Mouse (Mus musculus) embryonic facial prominence, embryonic 13.5 days (tissue): ENCODE data around the gene Gm11437. TPM values are rescaled to one million over a fixed set of nuclear protein-coding genes. Genes with fewer than 3 reads are reported as not detected.

Experiments
- ATAC-seq: fragments of 200-750 bp; cut with Nextera tagmentation; 2 replicates; pipeline ENCODE4 v1.8.0; 2017; ENCODE audit warnings: low read depth; ENCODE audit not compliant: insufficient number of reproducible peaks, insufficient read depth, low FRiP score, low TSS enrichment
- H3K27ac ChIP-seq: fragments of 300-500 bp; sonication (generic); 2 replicates; pipeline ENCODE4 v1.5.1; 2015; ENCODE audit warnings: moderate library complexity, mild to moderate bottlenecking, inconsistent platforms
- H3K27me3 ChIP-seq: fragments of 300-500 bp; sonication (generic); 2 replicates; pipeline ENCODE4 v1.6.1; 2015; ENCODE audit warnings: mild to moderate bottlenecking, inconsistent platforms
- H3K36me3 ChIP-seq: fragments of 300-500 bp; sonication (generic); 2 replicates; pipeline ENCODE4 v1.6.1; 2015; ENCODE audit warnings: mild to moderate bottlenecking, inconsistent platforms
- H3K4me1 ChIP-seq: fragments of 300-500 bp; sonication (generic); 2 replicates; pipeline ENCODE4 v1.6.1; 2015; ENCODE audit warnings: inconsistent platforms
- H3K4me2 ChIP-seq: fragments of 300-500 bp; sonication (generic); 2 replicates; pipeline ENCODE4 v1.6.1; 2015; ENCODE audit warnings: moderate library complexity, mild to moderate bottlenecking, inconsistent platforms
- H3K4me3 ChIP-seq: fragments of 300-500 bp; sonication (generic); 2 replicates; pipeline ENCODE4 v1.5.1; 2015; ENCODE audit warnings: mild to moderate bottlenecking, inconsistent platforms
- H3K9ac ChIP-seq: fragments of 300-500 bp; sonication (generic); 2 replicates; pipeline ENCODE4 v1.6.1; 2015; ENCODE audit warnings: mild to moderate bottlenecking, inconsistent platforms
- H3K9me3 ChIP-seq: fragments of 300-500 bp; sonication (generic); 2 replicates; pipeline ENCODE4 v1.6.1; 2016; ENCODE audit warnings: inconsistent platforms
- WGBS: fragments of 180-500 bp; shearing (Covaris S2); methylation state at CpG from one replicate; pipeline ENCODE4 v1.1.7; 2015; ENCODE audit warnings: mixed read lengths; 5-methylcytosine and 5-hydroxymethylcytosine counted together
- polyA plus RNA-seq: library from polyadenylated mRNA; unstranded; fragments of >200 nt; fragmentation: Nextera tagmentation; extraction: Ambion mirVana; gene quantifications from 2 replicates; pipeline ENCODE4 v1.2.1, GENCODE M21; 2015

Gene Gm11437
- polyA plus RNA-seq, 1 experiment from 2014 or later: not detected

- H3K4me3 ChIP-seq: no peak overlapping the region
- H3K36me3 ChIP-seq: no peaks in the 10 kb centered on the region
- no peaks in the 10 kb centered on the region for H3K9me3 ChIP-seq
- no peaks in the 10 kb centered on the region for H3K27me3 ChIP-seq
- no peak overlapping the region for H3K27ac ChIP-seq
- H3K9ac ChIP-seq: no peak overlapping the region
- peaks cover 15% of the 10 kb centered on the region for H3K4me1 ChIP-seq
- no peak for ATAC-seq
- no peak overlapping the region for H3K4me2 ChIP-seq
- 90% methylated on average over 2 of the region's 2 CpGs for WGBS
Measured at GRCm38 (mm10) chr11:84134331-84134860, 32.9 kb downstream of the Gm11437 start.

- 4% methylated on average over 11 of the region's 11 CpGs for WGBS
- Histone ChIP-seq H3K27ac (no peak overlapping the region), H3K9me3 (no peaks in the 10 kb centered on the region), H3K4me1 (peaks cover 10% of the 10 kb centered on the region), H3K27me3 (no peaks in the 10 kb centered on the region), H3K9ac (peak overlapping the region; percentile 94), H3K4me3 (peak overlapping the region; percentile 82), H3K4me2 (peak overlapping the region; percentile 82), H3K36me3 (peaks cover 21% of the 10 kb centered on the region)
- no peak for ATAC-seq
Measured at GRCm38 (mm10) chr11:84129799-84130185, 37.5 kb downstream of the Gm11437 start.

GRCm38 (mm10) chr11:84128943-84129798, 38.1 kb downstream of the Gm11437 start, which contains the start of the genes Tada2a and Acaca:
Gene Tada2a, minus strand, starts transcription at chr11:84129600.
Gene Acaca, plus strand, starts transcription at chr11:84129672.
- under 1% methylated on average over 62 of the region's 83 CpGs for WGBS
- H3K4me2 ChIP-seq: peak within 1 kb of the TSS; percentile 82
- peak within 1 kb of the TSS; percentile 71 for H3K27ac ChIP-seq
- H3K4me1 ChIP-seq: peaks cover 10% of the 10 kb centered on the region
- no peaks in the 10 kb centered on the region for H3K27me3 ChIP-seq
- ATAC-seq: peak; percentile 79
- peaks cover 26% of the 10 kb centered on the region for H3K36me3 ChIP-seq
- peak within 1 kb of the TSS; percentile 82 for H3K4me3 ChIP-seq
- peak within 1 kb of the TSS; percentile 94 for H3K9ac ChIP-seq
- H3K9me3 ChIP-seq: no peaks in the 10 kb centered on the region

GRCm38 (mm10) chr11:84127977-84128376, 39.3 kb downstream of the Gm11437 start:
- peak overlapping the region; percentile 82; the same call in 1 of the 2 replicates for H3K4me3 ChIP-seq
- H3K4me1 ChIP-seq: peaks cover 10% of the 10 kb centered on the region
- no peaks in the 10 kb centered on the region for H3K27me3 ChIP-seq
- WGBS: 88% methylated on average over 4 of the region's 4 CpGs
- H3K27ac ChIP-seq: no peak overlapping the region
- no peaks in the 10 kb centered on the region for H3K9me3 ChIP-seq
- H3K9ac ChIP-seq: no peak overlapping the region
- H3K4me2 ChIP-seq: peak overlapping the region; percentile 82; the same call in 1 of the 2 replicates
- no peak for ATAC-seq
- H3K36me3 ChIP-seq: peaks cover 35% of the 10 kb centered on the region

- WGBS: 82% methylated on average over 12 of the region's 12 CpGs
- ATAC-seq: no peak
- H3K36me3 ChIP-seq: peaks cover 81% of the 10 kb centered on the region
Measured at GRCm38 (mm10) chr11:84121051-84121956, 46.0 kb downstream of the Gm11437 start.

GRCm38 (mm10) chr11:84117431-84117830, 49.8 kb downstream of the Gm11437 start:
- 75% methylated on average over 4 of the region's 4 CpGs for WGBS
- H3K4me3 ChIP-seq: no peak overlapping the region

More at GRCm38 (mm10) chr11:84121051-84121956, 46.0 kb downstream of the Gm11437 start:
- Histone ChIP-seq H3K9ac (no peak overlapping the region), H3K27me3 (no peaks in the 10 kb centered on the region), H3K9me3 (no peaks in the 10 kb centered on the region), H3K4me3 (no peak overlapping the region), H3K27ac (peak overlapping the region; percentile 23; the same call in 1 of the 2 replicates), H3K4me1 (no peaks in the 10 kb centered on the region), H3K4me2 (no peak overlapping the region)

GRCm38 (mm10) chr11:84116221-84116620, 51.1 kb downstream of the Gm11437 start:
- peaks cover 76% of the 10 kb centered on the region for H3K36me3 ChIP-seq
- H3K27me3 ChIP-seq: no peaks in the 10 kb centered on the region
- H3K4me3 ChIP-seq: no peak overlapping the region
- no peak overlapping the region for H3K27ac ChIP-seq
- H3K4me2 ChIP-seq: no peak overlapping the region
- no peaks in the 10 kb centered on the region for H3K4me1 ChIP-seq
- 76% methylated on average over 2 of the region's 2 CpGs for WGBS
- ATAC-seq: no peak
- no peaks in the 10 kb centered on the region for H3K9me3 ChIP-seq
- no peak overlapping the region for H3K9ac ChIP-seq

More at GRCm38 (mm10) chr11:84117431-84117830, 49.8 kb downstream of the Gm11437 start:
- Histone ChIP-seq H3K9ac (no peak overlapping the region), H3K27me3 (no peaks in the 10 kb centered on the region), H3K4me1 (no peaks in the 10 kb centered on the region), H3K9me3 (no peaks in the 10 kb centered on the region), H3K4me2 (no peak overlapping the region), H3K27ac (no peak overlapping the region), H3K36me3 (peaks cover 81% of the 10 kb centered on the region)
- no peak for ATAC-seq

- no peak overlapping the region for H3K27ac ChIP-seq
- no peak overlapping the region for H3K4me3 ChIP-seq
- no peaks in the 10 kb centered on the region for H3K9me3 ChIP-seq
- H3K27me3 ChIP-seq: no peaks in the 10 kb centered on the region
- no peak overlapping the region for H3K4me2 ChIP-seq
- H3K4me1 ChIP-seq: no peaks in the 10 kb centered on the region
- peaks cover 76% of the 10 kb centered on the region for H3K36me3 ChIP-seq
- WGBS: 91% methylated on average over 9 of the region's 9 CpGs
- no peak overlapping the region for H3K9ac ChIP-seq
- ATAC-seq: no peak
Measured at GRCm38 (mm10) chr11:84115646-84116045, 51.6 kb downstream of the Gm11437 start.

- ATAC-seq: no peak
- Histone ChIP-seq H3K27me3 (no peaks in the 10 kb centered on the region), H3K27ac (no peak overlapping the region), H3K36me3 (peaks cover 76% of the 10 kb centered on the region), H3K4me2 (no peak overlapping the region), H3K9me3 (no peaks in the 10 kb centered on the region), H3K4me3 (no peak overlapping the region), H3K9ac (no peak overlapping the region), H3K4me1 (no peaks in the 10 kb centered on the region)
- 93% methylated on average over 5 of the region's 5 CpGs for WGBS
Measured at GRCm38 (mm10) chr11:84113623-84114022, 53.7 kb downstream of the Gm11437 start.

GRCm38 (mm10) chr11:84107137-84107536, 60.1 kb downstream of the Gm11437 start:
- WGBS: 73% methylated on average over 2 of the region's 2 CpGs
- Histone ChIP-seq H3K27ac (no peak overlapping the region), H3K9ac (no peak overlapping the region), H3K36me3 (peaks cover 92% of the 10 kb centered on the region), H3K4me2 (no peak overlapping the region), H3K4me1 (no peaks in the 10 kb centered on the region), H3K27me3 (no peaks in the 10 kb centered on the region), H3K9me3 (no peaks in the 10 kb centered on the region), H3K4me3 (no peak overlapping the region)
- ATAC-seq: no peak

GRCm38 (mm10) chr11:84104036-84104435, 63.2 kb downstream of the Gm11437 start:
- 89% methylated on average over 6 of the region's 6 CpGs for WGBS
- ATAC-seq: no peak
- Histone ChIP-seq H3K4me1 (no peaks in the 10 kb centered on the region), H3K36me3 (peaks cover 89% of the 10 kb centered on the region), H3K4me2 (no peak overlapping the region), H3K9ac (no peak overlapping the region), H3K27me3 (no peaks in the 10 kb centered on the region), H3K27ac (no peak overlapping the region), H3K9me3 (no peaks in the 10 kb centered on the region), H3K4me3 (no peak overlapping the region)
